In the genomic region with DNA sequence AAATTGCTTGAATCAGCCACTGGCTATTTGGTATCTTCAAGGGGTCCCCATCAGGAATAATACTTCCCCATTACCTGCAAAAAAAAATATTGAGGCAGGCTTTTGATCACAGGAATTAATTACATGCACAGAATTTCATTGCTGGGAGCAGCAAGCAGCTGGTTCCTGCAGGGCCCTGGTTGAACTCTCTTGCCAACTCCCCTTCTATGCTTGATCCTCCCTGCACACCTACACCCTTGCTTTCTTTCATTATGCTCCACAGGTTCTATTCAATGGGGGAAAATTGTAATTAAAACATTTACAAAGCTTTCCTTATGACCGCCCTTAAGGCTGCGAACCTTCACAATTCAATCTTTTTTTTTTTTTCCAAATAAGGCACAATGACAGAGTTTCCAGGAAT, we compare ENCODE assay signal across 16 mouse cellular contexts.
"Had no signal": no experiment of that assay in that cellular context is flagged by ENCODE, and none has a peak within 500 bp of the region (broad histone marks: within the 10 kb centered on the region; RNA-seq: fewer than 3 reads in every experiment).

No protein-coding gene starts in this region.

- H3K9me3 ChIP-seq: limb, embryonic 15.5 days; liver, embryonic 12.5 days; neural tube, embryonic 15.5 days had no signal

- H3K36me3 ChIP-seq: limb, embryonic 15.5 days; liver, embryonic 12.5 days; neural tube, embryonic 15.5 days had no signal

- ATAC-seq: liver, embryonic 12.5 days had no signal

- H3K9ac ChIP-seq: limb, embryonic 15.5 days; liver, embryonic 12.5 days; lung, embryonic 14.5 days; neural tube, embryonic 15.5 days had no signal

- H3K4me1 ChIP-seq: limb, embryonic 15.5 days; liver, embryonic 12.5 days; neural tube, embryonic 15.5 days had no signal

- DNase-seq: kidney, adult 9 months; kidney, postnatal 36 days; layer of hippocampus, adult 9-11 months; layer of hippocampus, postnatal 36 days; lung, embryonic 14.5 days; lung, postnatal 10 days; lung, postnatal 4 days; right cerebral cortex, adult 18-20 months; right cerebral cortex, postnatal 25 days; thymus, postnatal 4 days had no signal

- H3K4me2 ChIP-seq: limb, embryonic 15.5 days; liver, embryonic 12.5 days; lung, embryonic 14.5 days; midbrain, embryonic 11.5 days; neural tube, embryonic 15.5 days had no signal

- H3K4me3 ChIP-seq: limb, embryonic 15.5 days; liver, embryonic 12.5 days; neural tube, embryonic 15.5 days had no signal

- H3K27ac ChIP-seq: kidney, postnatal 0 days; limb, embryonic 15.5 days; liver, embryonic 12.5 days; neural tube, embryonic 15.5 days; stomach, postnatal 0 days had no signal

- H3K27me3 ChIP-seq: limb, embryonic 15.5 days; liver, embryonic 12.5 days; neural tube, embryonic 15.5 days had no signal
